Mouse (Mus musculus): ENCODE measurements around the gene Cracr2b. TPM values are rescaled to one million over a fixed set of nuclear protein-coding genes. Genes with fewer than 3 reads are reported as not detected.
A peak's percentile ranks its signal among the peaks of the same experiment; 100 is the strongest.

Gene Cracr2b
- polyA plus RNA-seq, 1 experiment from 2014 or later = 15.1 TPM

GRCm38 (mm10) chr7:141429840-141430584 lies 30.9 kb upstream of the Cracr2b start:
- Histone ChIP-seq H3K36me3 (ENCODE audit: insufficient read depth) (peaks cover 35% of the 10 kb centered on the region), H3K27ac (ENCODE audit: low read depth) (no peak overlapping the region), H3K4me2 (no peak overlapping the region), H3K9me3 (ENCODE audit: low read depth, low read length) (no peaks in the 10 kb centered on the region), H3K4me1 (ENCODE audit: insufficient read depth) (peaks cover 9% of the 10 kb centered on the region; the same call in 1 of the 2 replicates), H3K4me3 (ENCODE audit: low read depth, low read length) (no peak overlapping the region), H3K9ac (no peak overlapping the region), H3K27me3 (ENCODE audit: insufficient read depth, low read length) (no peaks in the 10 kb centered on the region)
- TF ChIP-seq CTCF (IDR thresholded peaks at IDR 0.05; ENCODE audit: low read depth) = no peak
- no peak for ATAC-seq (ENCODE audit: insufficient read depth)
- 59% methylated on average over 9 of the region's 9 CpGs for WGBS
- no peak for DNase-seq

- Histone ChIP-seq H3K27ac (ENCODE audit: low read depth) (no peak overlapping the region), H3K27me3 (ENCODE audit: insufficient read depth, low read length) (no peaks in the 10 kb centered on the region), H3K9ac (no peak overlapping the region), H3K4me2 (no peak overlapping the region), H3K9me3 (ENCODE audit: low read depth, low read length) (no peaks in the 10 kb centered on the region), H3K4me1 (ENCODE audit: insufficient read depth) (peaks cover 13% of the 10 kb centered on the region; the same call in 1 of the 2 replicates), H3K36me3 (ENCODE audit: insufficient read depth) (peaks cover 35% of the 10 kb centered on the region), H3K4me3 (ENCODE audit: low read depth, low read length) (no peak overlapping the region)
- no peak for ATAC-seq (ENCODE audit: insufficient read depth)
- WGBS = 93% methylated on average over 9 of the region's 9 CpGs
- DNase-seq = no peak
- TF ChIP-seq CTCF (IDR thresholded peaks at IDR 0.05; ENCODE audit: low read depth) = no peak
Measured at GRCm38 (mm10) chr7:141430585-141431240, 30.2 kb upstream of the Cracr2b start.

GRCm38 (mm10) chr7:141431434-141432185 lies 29.3 kb upstream of the Cracr2b start:
- Histone ChIP-seq H3K4me3 (ENCODE audit: low read depth, low read length) (no peak overlapping the region), H3K9me3 (ENCODE audit: low read depth, low read length) (no peaks in the 10 kb centered on the region), H3K36me3 (ENCODE audit: insufficient read depth) (peaks cover 35% of the 10 kb centered on the region), H3K4me2 (no peak overlapping the region), H3K27me3 (ENCODE audit: insufficient read depth, low read length) (no peaks in the 10 kb centered on the region), H3K27ac (ENCODE audit: low read depth) (no peak overlapping the region), H3K4me1 (ENCODE audit: insufficient read depth) (peaks cover 15% of the 10 kb centered on the region; the same call in 1 of the 2 replicates), H3K9ac (no peak overlapping the region)
- DNase-seq = no peak
- TF ChIP-seq CTCF (IDR thresholded peaks at IDR 0.05; ENCODE audit: low read depth) = no peak
- no peak for ATAC-seq (ENCODE audit: insufficient read depth)
- WGBS = 88% methylated on average over 19 of the region's 19 CpGs

- no peak for ATAC-seq (ENCODE audit: insufficient read depth)
- peaks cover 20% of the 10 kb centered on the region; the same call in 1 of the 2 replicates for H3K4me1 ChIP-seq (ENCODE audit: insufficient read depth)
- no peaks in the 10 kb centered on the region for H3K27me3 ChIP-seq (ENCODE audit: insufficient read depth, low read length)
Measured at GRCm38 (mm10) chr7:141432186-141432611, 28.7 kb upstream of the Cracr2b start.

GRCm38 (mm10) chr7:141432741-141433516 lies 28.0 kb upstream of the Cracr2b start:
- H3K4me3 ChIP-seq (ENCODE audit: low read depth, low read length) = no peak overlapping the region
- H3K4me2 ChIP-seq = no peak overlapping the region
- no peak overlapping the region for H3K27ac ChIP-seq (ENCODE audit: low read depth)
- ATAC-seq (ENCODE audit: insufficient read depth) (no peak), DNase-seq (no peak)
- WGBS = 91% methylated on average over 6 of the region's 6 CpGs
- peaks cover 20% of the 10 kb centered on the region; the same call in 1 of the 2 replicates for H3K4me1 ChIP-seq (ENCODE audit: insufficient read depth)
- no peak for TF ChIP-seq CTCF (IDR thresholded peaks at IDR 0.05; ENCODE audit: low read depth)
- no peak overlapping the region for H3K9ac ChIP-seq
- peaks cover 35% of the 10 kb centered on the region for H3K36me3 ChIP-seq (ENCODE audit: insufficient read depth)
- H3K27me3 ChIP-seq (ENCODE audit: insufficient read depth, low read length) = no peaks in the 10 kb centered on the region
- no peaks in the 10 kb centered on the region for H3K9me3 ChIP-seq (ENCODE audit: low read depth, low read length)

More at GRCm38 (mm10) chr7:141432186-141432611, 28.7 kb upstream of the Cracr2b start:
- Histone ChIP-seq H3K9ac (no peak overlapping the region), H3K36me3 (ENCODE audit: insufficient read depth) (peaks cover 35% of the 10 kb centered on the region), H3K4me3 (ENCODE audit: low read depth, low read length) (no peak overlapping the region), H3K4me2 (no peak overlapping the region), H3K9me3 (ENCODE audit: low read depth, low read length) (no peaks in the 10 kb centered on the region), H3K27ac (ENCODE audit: low read depth) (no peak overlapping the region)
- TF ChIP-seq CTCF (IDR thresholded peaks at IDR 0.05; ENCODE audit: low read depth) = no peak
- DNase-seq = no peak
- WGBS = 78% methylated on average over 8 of the region's 8 CpGs

GRCm38 (mm10) chr7:141433517-141434400 lies 27.1 kb upstream of the Cracr2b start:
- ATAC-seq (ENCODE audit: insufficient read depth) (no peak), DNase-seq (no peak)
- 66% methylated on average over 15 of the region's 15 CpGs for WGBS
- Histone ChIP-seq H3K4me1 (ENCODE audit: insufficient read depth) (peaks cover 20% of the 10 kb centered on the region; the same call in 1 of the 2 replicates), H3K27me3 (ENCODE audit: insufficient read depth, low read length) (no peaks in the 10 kb centered on the region), H3K4me2 (peak overlapping the region; percentile 70), H3K36me3 (ENCODE audit: insufficient read depth) (peaks cover 42% of the 10 kb centered on the region), H3K9me3 (ENCODE audit: low read depth, low read length) (no peaks in the 10 kb centered on the region), H3K27ac (ENCODE audit: low read depth) (no peak overlapping the region), H3K9ac (peak overlapping the region; percentile 51), H3K4me3 (ENCODE audit: low read depth, low read length) (peak overlapping the region; percentile 37)
- TF ChIP-seq CTCF (IDR thresholded peaks at IDR 0.05; ENCODE audit: low read depth) = no peak

Data from lung, embryonic 14.5 days (tissue).